Mouse (Mus musculus) MEL (cell line): ENCODE measurements around the gene Gm20388. TPM values are rescaled to one million over a fixed set of nuclear protein-coding genes. Genes with fewer than 3 reads are reported as not detected.
A peak's percentile ranks its signal among the peaks of the same experiment; 100 is the strongest.

Source experiments
- DNase-seq: peaks from one replicate; pipeline ENCODE4 v3.0.0; 2011; ENCODE audit warnings: low read depth, low spot score
- H3K27ac ChIP-seq: 2 replicates; pipeline ENCODE4 v1.5.1; 2012; ENCODE audit warnings: low read depth, mild to moderate bottlenecking, control low read depth, low read length, moderate library complexity; ENCODE audit not compliant: control insufficient read depth
- H3K27me3 ChIP-seq, 2 experiments: fragments of 150-350 bp in 1 of 2; sonication (generic) in 1 of 2; 2 replicates each; pipeline ENCODE4 v1.6.1; 2012; ENCODE audit warnings: low read length in 2 of 2, mild to moderate bottlenecking in 2 of 2, improper control_type of control experiment in 1 of 2, moderate library complexity in 1 of 2; ENCODE audit not compliant: insufficient read depth in 2 of 2, control insufficient read depth in 1 of 2
- H3K36me3 ChIP-seq, 2 experiments: 2 replicates each; pipeline ENCODE4 v1.6.1; 2012 to 2014; ENCODE audit warnings: low read length in 2 of 2, improper control_type of control experiment in 1 of 2, inconsistent platforms in 1 of 2, mild to moderate bottlenecking in 1 of 2; ENCODE audit not compliant: insufficient read depth in 2 of 2, control insufficient read depth in 1 of 2
- H3K4me1 ChIP-seq, 2 experiments: fragments of 150-350 bp in 1 of 2; sonication (generic) in 1 of 2; 2 replicates each; pipeline ENCODE4 v1.6.1; 2012; ENCODE audit warnings: low read length in 2 of 2, improper control_type of control experiment in 1 of 2, mild to moderate bottlenecking in 1 of 2; ENCODE audit not compliant: insufficient read depth in 2 of 2, control insufficient read depth in 1 of 2
- H3K4me3 ChIP-seq, 2 experiments: fragments of 150-350 bp in 1 of 2; sonication (generic) in 1 of 2; 2 replicates each; pipeline ENCODE4 v1.5.1; 2012; ENCODE audit warnings: low read depth in 2 of 2, low read length in 2 of 2, mild to moderate bottlenecking in 2 of 2, moderate library complexity in 2 of 2, control low read depth in 1 of 2, improper control_type of control experiment in 1 of 2; ENCODE audit not compliant: control insufficient read depth in 1 of 2, insufficient read depth in 1 of 2
- H3K79me2 ChIP-seq: 2 replicates; pipeline ENCODE4 v1.6.1; 2012; ENCODE audit warnings: mild to moderate bottlenecking, low read length, moderate library complexity; ENCODE audit not compliant: control insufficient read depth, poor library complexity, insufficient read depth
- H3K9ac ChIP-seq: 2 replicates; pipeline ENCODE4 v1.6.1; 2012; ENCODE audit warnings: low read depth, mild to moderate bottlenecking, control low read depth, low read length, moderate library complexity; ENCODE audit not compliant: control insufficient read depth, poor library complexity, severe bottlenecking
- H3K9me3 ChIP-seq: fragments of 150-350 bp; sonication (generic); replicated peaks from 2 replicates; pipeline ENCODE4 v1.6.1; 2012; ENCODE audit warnings: mild to moderate bottlenecking, low read length, improper control_type of control experiment, moderate library complexity; ENCODE audit not compliant: insufficient read depth
- BHLHE40 ChIP-seq: IDR thresholded peaks from 2 replicates; pipeline ENCODE4 v1.6.1; 2012; ENCODE audit warnings: low read depth, mild to moderate bottlenecking, inconsistent platforms, low read length, improper control_type of control experiment, borderline replicate concordance
- CHD2 ChIP-seq: IDR thresholded peaks from 2 replicates; pipeline ENCODE4 v1.6.1; 2011; ENCODE audit warnings: low read length, improper control_type of control experiment
- E2F4 ChIP-seq: IDR thresholded peaks from 2 replicates; pipeline ENCODE4 v1.6.1; 2011; ENCODE audit warnings: low read depth, low read length, improper control_type of control experiment, borderline replicate concordance
- ETS1 ChIP-seq: IDR thresholded peaks from 2 replicates; pipeline ENCODE4 v1.6.1; 2012; ENCODE audit warnings: low read depth, mild to moderate bottlenecking, inconsistent platforms, low read length, improper control_type of control experiment, moderate library complexity
- KAT2A ChIP-seq: conservative IDR thresholded peaks from 2 replicates; pipeline ENCODE4 v1.6.1; 2012; ENCODE audit warnings: low read depth, low read length, improper control_type of control experiment, inconsistent platforms
- MAFK ChIP-seq: IDR thresholded peaks from 2 replicates; pipeline ENCODE4 v1.6.1; 2011; ENCODE audit warnings: low read depth, mild to moderate bottlenecking, low read length, improper control_type of control experiment, borderline replicate concordance
- MAX ChIP-seq: IDR thresholded peaks from 2 replicates; pipeline ENCODE4 v1.6.1; 2011; ENCODE audit warnings: low read length, improper control_type of control experiment
- MXI1 ChIP-seq: IDR thresholded peaks from 2 replicates; pipeline ENCODE4 v1.6.1; 2011; ENCODE audit warnings: mild to moderate bottlenecking, low read depth, low read length, improper control_type of control experiment
- MYB ChIP-seq: IDR thresholded peaks from 2 replicates; pipeline ENCODE4 v1.6.1; 2011; ENCODE audit warnings: mild to moderate bottlenecking, low read depth, low read length, improper control_type of control experiment
- MYC ChIP-seq: IDR thresholded peaks from 2 replicates; pipeline ENCODE4 v1.6.1; 2011; ENCODE audit warnings: low read depth, mild to moderate bottlenecking, low read length, improper control_type of control experiment, moderate library complexity
- POLR2A ChIP-seq, 2 experiments: IDR thresholded peaks; 2 replicates each; pipeline ENCODE4 v1.6.1; 2011 to 2012; ENCODE audit warnings: low read length in 2 of 2, mild to moderate bottlenecking in 2 of 2, control low read depth in 1 of 2, improper control_type of control experiment in 1 of 2, low read depth in 1 of 2, moderate library complexity in 1 of 2; ENCODE audit not compliant: control insufficient read depth in 1 of 2, insufficient read depth in 1 of 2, poor library complexity in 1 of 2
- RAD21 ChIP-seq: IDR thresholded peaks from 2 replicates; pipeline ENCODE4 v1.6.1; 2011; ENCODE audit warnings: mild to moderate bottlenecking, low read depth, low read length, improper control_type of control experiment
- RCOR1 ChIP-seq: IDR thresholded peaks from 2 replicates; pipeline ENCODE4 v1.6.1; 2012; ENCODE audit warnings: low read depth, mild to moderate bottlenecking, inconsistent platforms, low read length, improper control_type of control experiment
- SIN3A ChIP-seq: IDR thresholded peaks from 2 replicates; pipeline ENCODE4 v1.6.1; 2012; ENCODE audit warnings: low read length, improper control_type of control experiment, inconsistent platforms
- SMC3 ChIP-seq: IDR thresholded peaks from 2 replicates; pipeline ENCODE4 v1.6.1; 2011; ENCODE audit warnings: low read depth, low read length, improper control_type of control experiment
- TBP ChIP-seq: IDR thresholded peaks from 2 replicates; pipeline ENCODE4 v1.8.0; 2011; ENCODE audit warnings: low read depth, low read length, improper control_type of control experiment
- UBTF ChIP-seq: IDR thresholded peaks from 2 replicates; pipeline ENCODE4 v1.6.1; 2012; ENCODE audit warnings: low read depth, mild to moderate bottlenecking, inconsistent platforms, low read length, improper control_type of control experiment, moderate library complexity, borderline replicate concordance; ENCODE audit not compliant: insufficient read depth
- ZC3H11A ChIP-seq: IDR thresholded peaks from 2 replicates; pipeline ENCODE4 v1.6.1; 2012; ENCODE audit warnings: low read depth, mild to moderate bottlenecking, inconsistent platforms, low read length, improper control_type of control experiment
- polyA plus RNA-seq, 2 experiments: library from polyadenylated mRNA; stranded (reverse) in 1 of 2; unstranded in 1 of 2; fragments of >175 nt in 1 of 2; fragments of >200 nt in 1 of 2; gene quantifications; 2 replicates each; pipeline versions ENCODE4 v1.2.1 to v1.2.4; 2012; ENCODE audit warnings: low replicate concordance in 2 of 2, low read depth in 1 of 2; ENCODE audit not compliant: insufficient read length in 2 of 2, insufficient read depth in 1 of 2, missing spikeins in 1 of 2
- total RNA-seq: library from RNA; depleted of rRNA; stranded (reverse); fragments of 300-350 nt; gene quantifications from 2 replicates; pipeline ENCODE4 v1.2.3, GENCODE M21; 2012

The Gm20388 gene
- total and polyA plus RNA-seq, 3 experiments = 11.1 to 17.8 TPM; not detected in 1

DNA sequence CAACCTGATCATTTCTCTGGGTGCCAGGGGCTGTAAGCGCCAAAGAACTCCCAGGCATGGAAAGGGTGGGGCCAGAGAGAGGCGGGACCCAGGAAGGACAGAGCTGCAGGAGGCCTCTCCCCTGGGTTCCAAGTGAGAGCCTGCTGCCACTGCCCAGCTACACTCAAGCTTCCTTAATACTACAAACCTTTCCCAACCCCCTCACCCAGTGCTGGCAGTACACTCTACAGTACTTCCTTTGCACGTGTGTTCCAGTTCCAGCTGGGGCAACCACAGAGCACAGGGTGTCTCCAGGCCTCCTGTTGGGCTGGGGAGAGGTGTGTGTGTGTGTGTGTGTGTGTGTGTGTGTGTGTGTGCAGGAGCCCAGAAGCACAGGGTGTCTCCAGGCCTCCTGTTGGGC is 374.4 kb downstream of the Gm20388 start:
- Histone ChIP-seq H3K27ac (no peak overlapping the region), H3K36me3 (no peaks in the 10 kb centered on the region), H3K9me3 (no peaks in the 10 kb centered on the region), H3K4me3 (no peak overlapping the region), H3K9ac (no peak overlapping the region), H3K4me1 (peaks cover 0 to 8% of the 10 kb centered on the region in 2 experiments; a peak in 3 of 4 replicates), H3K27me3 (no peaks in the 10 kb centered on the region), H3K79me2 (no peaks in the 10 kb centered on the region)
- peak; percentile 72 for TF ChIP-seq MXI1
- TF ChIP-seq MAFK = no peak
- TF ChIP-seq RCOR1 = no peak
- no peak for TF ChIP-seq MAX
- no peak for TF ChIP-seq MYB
- no peak for TF ChIP-seq CHD2
- 0 out of 2 replicates have a peak, but pooled peaks have one; percentile 24 for TF ChIP-seq SIN3A
- TF ChIP-seq KAT2A = no peak
- TF ChIP-seq POLR2A (IDR thresholded peaks at IDR 0.05; ENCODE audit: control insufficient read depth in 1 of 2, insufficient read depth in 1 of 2, low read depth in 1 of 2, low read length in 2 of 2, poor library complexity in 1 of 2) = no peak
- no peak for TF ChIP-seq RAD21
- no peak for TF ChIP-seq E2F4
- peak; percentile 49; the same call in 1 of the 2 replicates for TF ChIP-seq ETS1
- peak; percentile 81; the same call in 1 of the 2 replicates for TF ChIP-seq BHLHE40
- DNase-seq = peak; percentile 49

DNA sequence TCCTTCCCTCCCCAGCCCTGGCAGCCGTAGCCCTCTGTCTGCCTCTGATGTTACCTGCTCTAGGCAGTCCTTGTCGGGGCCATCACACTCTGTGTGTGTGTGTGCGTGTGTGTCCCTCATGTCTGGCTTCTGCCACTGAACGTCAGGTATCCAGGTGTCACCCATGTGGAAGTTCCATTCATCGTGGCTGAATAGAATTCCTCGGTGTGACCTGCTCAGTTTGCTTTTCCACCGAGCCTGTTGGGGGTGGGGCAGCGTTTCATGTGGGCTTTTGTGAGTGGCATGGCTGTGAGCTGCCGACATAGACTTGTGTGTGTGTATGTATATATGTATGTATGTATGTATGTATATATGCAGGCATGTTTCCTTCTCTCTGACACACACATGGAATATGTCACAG is 375.2 kb downstream of the Gm20388 start:
- Histone ChIP-seq H3K79me2 (no peaks in the 10 kb centered on the region), H3K36me3 (no peaks in the 10 kb centered on the region), H3K4me3 (no peak overlapping the region), H3K27ac (no peak overlapping the region), H3K9me3 (no peaks in the 10 kb centered on the region), H3K9ac (no peak overlapping the region), H3K27me3 (no peaks in the 10 kb centered on the region), H3K4me1 (peaks cover 0 to 8% of the 10 kb centered on the region in 2 experiments; a peak in 3 of 4 replicates)
- DNase-seq = no peak
- TF ChIP-seq ETS1 (no peak), SMC3 (no peak), TBP (no peak), MAX (no peak), MYC (no peak), UBTF (no peak), SIN3A (no peak), ZC3H11A (no peak)
